Mouse (Mus musculus) olfactory bulb, adult 2 months (tissue): ENCODE results near the gene Sbf2.

Experiments used
- CTCF ChIP-seq: fragments of 200-500 bp; IDR thresholded peaks from 2 replicates; pipeline ENCODE4 v1.5.1; 2012; ENCODE audit warnings: low read depth, mild to moderate bottlenecking, low read length, moderate library complexity; ENCODE audit not compliant: insufficient read depth
- POLR2A ChIP-seq: fragments of 200-500 bp; IDR thresholded peaks from 2 replicates; pipeline ENCODE4 v1.6.1; 2012; ENCODE audit warnings: mild to moderate bottlenecking, low read depth, low read length, moderate library complexity; ENCODE audit not compliant: insufficient read depth

DNA sequence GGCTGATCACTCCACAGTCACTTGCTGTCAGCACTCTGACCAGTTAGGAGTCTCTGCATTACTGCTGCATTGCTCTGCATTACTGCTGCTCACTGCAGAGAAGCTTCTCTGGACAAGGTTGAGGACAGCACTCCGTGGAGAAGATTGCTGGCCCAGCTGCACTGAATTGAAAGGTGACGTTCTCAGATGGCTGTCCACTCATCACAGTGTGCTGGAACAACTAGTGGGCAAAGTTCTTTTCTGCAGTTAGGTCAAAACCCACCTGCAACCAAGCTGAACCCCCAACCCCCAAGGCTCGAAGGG, 328.9 kb downstream of the Sbf2 start:
- TF ChIP-seq POLR2A (no peak), CTCF (no peak)
